Mouse (Mus musculus) myocyte (in vitro differentiated cells): ENCODE data around the gene Xpnpep1.

Experiments
- E2F4 ChIP-seq: IDR thresholded peaks from one replicate; pipeline ENCODE4 v1.6.1; 2011; ENCODE audit warnings: mild to moderate bottlenecking, control low read depth, moderate library complexity; ENCODE audit not compliant: insufficient read depth
- MYOG ChIP-seq, 3 experiments: IDR thresholded peaks; one replicate each; pipeline ENCODE4 v1.6.1; 2011; ENCODE audit warnings: control low read depth in 2 of 3, low read depth in 2 of 3, mild to moderate bottlenecking in 2 of 3; ENCODE audit not compliant: insufficient read length in 2 of 3, control insufficient read depth in 1 of 3, insufficient read depth in 1 of 3
- POLR2A ChIP-seq: IDR thresholded peaks from one replicate; pipeline ENCODE4 v1.6.1; 2011; ENCODE audit warnings: low read depth, mild to moderate bottlenecking, control low read depth, moderate library complexity; ENCODE audit not compliant: insufficient read length
- SRF ChIP-seq: IDR thresholded peaks from one replicate; pipeline ENCODE4 v1.6.1; 2011; ENCODE audit warnings: low read depth; ENCODE audit not compliant: control insufficient read depth, insufficient read length
- USF1 ChIP-seq: IDR thresholded peaks from one replicate; pipeline ENCODE4 v1.6.1; 2011; ENCODE audit warnings: low read depth, mild to moderate bottlenecking, control low read depth, moderate library complexity

DNA sequence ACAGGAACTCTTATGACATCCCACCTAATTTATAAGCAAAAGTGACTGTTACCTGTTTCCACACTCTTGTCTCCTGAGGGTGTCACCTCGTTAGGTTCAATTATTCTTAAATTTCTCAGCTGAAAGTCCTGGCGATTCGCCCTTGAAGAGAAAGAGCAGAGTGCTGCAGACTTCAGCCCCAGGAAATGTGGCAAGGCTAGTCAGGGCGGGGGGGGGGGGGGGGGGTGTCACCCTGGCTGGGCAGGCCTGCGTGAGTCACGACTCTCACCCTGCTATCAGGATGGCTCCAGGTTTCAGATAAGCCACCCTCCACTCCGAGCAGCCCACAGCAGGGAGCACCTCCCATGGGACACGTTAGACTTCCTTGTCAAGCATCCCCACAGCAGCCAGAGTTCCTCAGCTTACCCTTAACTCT, 8.1 kb downstream of the Xpnpep1 start:
- TF ChIP-seq E2F4: no peak
- no peak for TF ChIP-seq POLR2A
- no peak for TF ChIP-seq USF1
- no peak for TF ChIP-seq SRF
- no peak for TF ChIP-seq MYOG (IDR thresholded peaks at IDR 0.05; ENCODE audit: control insufficient read depth in 1 of 3, insufficient read depth in 1 of 3, insufficient read length in 2 of 3, low read depth in 2 of 3)
